Mouse (Mus musculus) megakaryocyte, embryonic 14.5 days (primary cell): Measurements from ENCODE around the gene Capza2.

Experiments used
- FLI1 ChIP-seq: IDR thresholded peaks from 2 replicates; pipeline ENCODE4 v1.6.1; 2012; ENCODE audit warnings: low read length, inconsistent platforms, mixed read lengths
- GATA1 ChIP-seq: IDR thresholded peaks from 3 replicates; pipeline ENCODE4 v1.6.1; 2012; ENCODE audit warnings: mixed read lengths, low read length, inconsistent platforms, borderline replicate concordance

- TF ChIP-seq GATA1 (no peak), FLI1 (no peak)
These were observed 33.8 kb downstream of the Capza2 start for GRCm38 (mm10) chr6:17669826-17670225.
